Mouse (Mus musculus): ENCODE results near the gene Prickle3.

DNA sequence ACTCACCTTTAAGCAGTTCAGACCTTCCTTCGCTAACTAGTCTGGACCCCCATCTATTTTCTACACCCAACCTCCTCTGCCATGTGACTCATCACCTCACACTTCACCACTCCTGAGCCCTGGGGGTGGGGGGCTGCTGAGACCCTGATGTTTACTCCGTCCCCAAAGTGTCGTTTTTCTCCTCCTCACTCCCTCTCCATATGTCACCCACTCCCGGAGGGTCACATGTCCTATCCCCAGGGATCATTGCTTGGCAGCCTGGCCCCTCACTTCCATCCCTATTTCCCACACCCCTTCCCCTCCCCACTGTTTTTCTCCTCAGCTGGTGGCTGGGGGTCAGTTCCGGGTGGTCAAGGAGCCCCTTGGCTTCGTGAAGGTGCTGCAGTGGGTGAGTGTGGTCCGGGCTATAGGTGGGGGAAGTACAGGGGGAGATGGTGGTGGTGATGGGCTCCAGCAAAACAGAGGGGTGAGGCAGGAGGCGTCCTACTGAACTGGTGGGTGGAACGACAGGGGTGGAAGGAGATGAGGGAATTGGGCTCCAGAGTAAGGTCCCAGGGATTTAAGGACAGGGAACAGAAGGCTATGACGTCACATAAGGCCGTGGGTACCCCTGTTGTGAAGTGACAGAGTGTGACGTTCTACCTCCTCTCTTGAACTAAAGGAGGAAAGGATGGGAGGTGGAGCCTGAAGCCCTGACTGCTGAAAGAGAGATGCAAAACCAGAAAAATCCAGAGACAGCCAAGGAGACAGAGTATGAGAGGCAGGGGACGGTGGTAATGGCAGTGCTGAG, 17.3 kb upstream of the Prickle3 start:
- no peak for TF ChIP-seq CTCF (IDR thresholded peaks at IDR 0.05; ENCODE audit: low read depth)
- TF ChIP-seq EP300 (IDR thresholded peaks at IDR 0.05; ENCODE audit: low read depth) = no peak
